Mouse (Mus musculus) myocyte (in vitro differentiated cells): ENCODE results near the gene Gon7.

Experiments
- POLR2A ChIP-seq: IDR thresholded peaks from one replicate; pipeline ENCODE4 v1.6.1; 2011; ENCODE audit warnings: low read depth, mild to moderate bottlenecking, control low read depth, moderate library complexity; ENCODE audit not compliant: insufficient read length
- REST ChIP-seq: IDR thresholded peaks from one replicate; pipeline ENCODE4 v1.6.1; 2011; ENCODE audit warnings: mild to moderate bottlenecking, control low read depth, moderate library complexity; ENCODE audit not compliant: insufficient read depth, insufficient read length
- SRF ChIP-seq: IDR thresholded peaks from one replicate; pipeline ENCODE4 v1.6.1; 2011; ENCODE audit warnings: low read depth; ENCODE audit not compliant: control insufficient read depth, insufficient read length

DNA sequence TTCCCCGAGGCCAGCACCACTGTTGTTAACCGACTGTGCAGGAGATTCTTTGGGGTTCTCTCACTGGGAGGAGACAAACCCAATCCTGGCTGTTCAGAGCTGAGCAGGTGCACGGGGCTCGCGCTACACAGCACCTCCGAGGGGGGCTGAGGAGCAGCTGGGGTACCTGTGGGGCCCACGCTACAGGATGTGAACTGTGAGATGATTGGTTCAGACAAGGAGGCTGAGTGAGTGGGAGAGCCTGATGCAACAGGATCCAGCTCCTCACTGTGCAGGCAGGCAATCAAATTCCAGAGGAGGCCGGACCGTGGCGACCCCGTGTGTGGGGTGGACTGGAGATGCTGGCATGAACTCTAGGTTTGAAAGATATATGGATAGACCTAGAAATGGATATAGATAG, 35.2 kb downstream of the Gon7 start:
- TF ChIP-seq POLR2A (no peak), SRF (no peak), REST (no peak)
